Comparison of ENCODE assay signal across 11 mouse cellular contexts in genomic region chr9:44269077-44269476, GRCm38 (mm10). TPM values are rescaled to one million over a fixed set of nuclear protein-coding genes. Genes with fewer than 3 reads are reported as not detected.
DNase-seq lines count a peak whose midpoint lies in the region; ATAC-seq and TF ChIP-seq lines count a peak whose summit lies in the region.
"Had no signal": no experiment of that assay in that cellular context is flagged by ENCODE, and none has a peak within 500 bp of the region (broad histone marks: within the 10 kb centered on the region; RNA-seq: fewer than 3 reads in every experiment).

No protein-coding gene starts in this region.

- DNase-seq in adrenal gland, postnatal 10 days, result peak; percentile 49
- no peak for DNase-seq in adrenal gland, postnatal 4 days (ENCODE audit: low spot score in 2 of 2)
- DNase-seq in lung, adult 2 months, result no peak
- DNase-seq in lung, adult 18-20 months, result no peak
- peak; percentile 39 for DNase-seq in kidney, postnatal 14 days
- DNase-seq in thymus, postnatal 0 days (ENCODE audit: low spot score), result peak; percentile 46
- no peak for DNase-seq in urinary bladder, postnatal 10 days (ENCODE audit: low spot score)

- ATAC-seq in inflammation-experienced regulatory T-cells, adult 6 months, result no peak

- peaks cover 7% of the 10 kb centered on the region for H3K4me1 ChIP-seq in lung, adult 2 months (ENCODE audit: control insufficient read depth, insufficient read depth, low read length)

- 81% methylated on average over 3 of the region's 3 CpGs for WGBS in lung, adult 2 months

- H3K4me3 ChIP-seq in lung, adult 2 months (replicated peaks; ENCODE audit: extremely low read depth, low read depth, low read length), result no peak overlapping the region

- peak; percentile 22; the same call in 1 of the 2 replicates for TF ChIP-seq CTCF in lung, adult 2 months (IDR thresholded peaks at IDR 0.05; ENCODE audit: insufficient read depth, low read length)

- TF ChIP-seq POLR2A in lung, adult 2 months (IDR thresholded peaks at IDR 0.05; ENCODE audit: borderline replicate concordance, extremely low read depth, low read depth, low read length), result no peak

RNA-seq across cellular contexts. Expression of gene Nlrx1, which starts 0.7 kb away (rescaled TPM):
- 10 to 100 TPM; 23.1 to 30.6 TPM for total RNA-seq in adrenal gland, postnatal 10 days (2021)
- total RNA-seq in adrenal gland, postnatal 4 days (2021), result 10 to 100 TPM; 31.8 to 35.5 TPM
- polyA plus RNA-seq in lung, adult 2 months (2012; rRNA removed), result 15.0 and 15.8 TPM in 2 replicates
- polyA plus RNA-seq in thymus, postnatal 0 days (2015; fragmentation: Nextera tagmentation; extraction: Ambion mirVana), result 5.9 and 6.3 TPM in 2 replicates
- polyA plus RNA-seq in inflammation-experienced regulatory T-cells, adult 6 months (2017; shearing (Covaris generic)), result 10 to 100 TPM in 1 of 3 experiments, 1 to 10 TPM in 2; 3.3 to 10.7 (median 4.1) TPM

RNA-seq across cellular contexts. Expression of gene Pdzd3, which starts 17.8 kb away (rescaled TPM):
- total RNA-seq in adrenal gland, postnatal 10 days (2021), result under 1 TPM in 1 of 2 experiments, not detected in 1; 0.48 TPM
- total RNA-seq in adrenal gland, postnatal 4 days (2021), result 1 to 10 TPM in 1 of 2 experiments, under 1 TPM in 1; 0.82 to 2.9 TPM
- 0.11 and 0.12 TPM in 2 replicates for polyA plus RNA-seq in lung, adult 2 months (2012; rRNA removed)
- polyA plus RNA-seq in thymus, postnatal 0 days (2015; fragmentation: Nextera tagmentation; extraction: Ambion mirVana), result 0.45 and 0.49 TPM in 2 replicates
- under 1 TPM in 1 of 3 experiments, not detected in 2; 0.15 TPM for polyA plus RNA-seq in inflammation-experienced regulatory T-cells, adult 6 months (2017; shearing (Covaris generic))
- polyA plus RNA-seq: C2C12; erythroblast, embryonic 14.5 days; neural tube, embryonic 11.5 days had no signal

RNA-seq across cellular contexts. Expression of gene Abcg4, which starts 19.3 kb away (rescaled TPM):
- 10 to 100 TPM; 15.0 to 23.1 TPM for total RNA-seq in adrenal gland, postnatal 10 days (2021)
- total RNA-seq in adrenal gland, postnatal 4 days (2021), result 10 to 100 TPM; 38.1 to 57.0 TPM
- polyA plus RNA-seq in lung, adult 2 months (2012; rRNA removed), result 1.7 and 1.9 TPM in 2 replicates
- 0.09 and 0.12 TPM in 2 replicates for polyA plus RNA-seq in thymus, postnatal 0 days (2015; fragmentation: Nextera tagmentation; extraction: Ambion mirVana)
- polyA plus RNA-seq in inflammation-experienced regulatory T-cells, adult 6 months (2017; shearing (Covaris generic)), result not detected

RNA-seq across cellular contexts. Expression of gene Ccdc153, which starts 28.6 kb away (rescaled TPM):
- 1 to 10 TPM; 1.5 to 1.6 TPM for total RNA-seq in adrenal gland, postnatal 10 days (2021)
- total RNA-seq in adrenal gland, postnatal 4 days (2021), result 1 to 10 TPM; 3.4 to 4.6 TPM
- 13.8 and 26.9 TPM in 2 replicates for polyA plus RNA-seq in lung, adult 2 months (2012; rRNA removed)
- 8.1 TPM in 2 replicates for polyA plus RNA-seq in thymus, postnatal 0 days (2015; fragmentation: Nextera tagmentation; extraction: Ambion mirVana)
- polyA plus RNA-seq in inflammation-experienced regulatory T-cells, adult 6 months (2017; shearing (Covaris generic)), result not detected
- polyA plus RNA-seq: erythroblast, embryonic 14.5 days; neural tube, embryonic 11.5 days had no signal

RNA-seq across cellular contexts. Expression of gene Cbl, which starts 35.2 kb away (rescaled TPM):
- 10 to 100 TPM; 28.2 to 32.4 TPM for total RNA-seq in adrenal gland, postnatal 10 days (2021)
- total RNA-seq in adrenal gland, postnatal 4 days (2021), result 10 to 100 TPM; 34.9 to 41.3 TPM
- polyA plus RNA-seq in lung, adult 2 months (2012; rRNA removed), result 9.0 and 14.2 TPM in 2 replicates
- 51.9 and 60.4 TPM in 2 replicates for polyA plus RNA-seq in thymus, postnatal 0 days (2015; fragmentation: Nextera tagmentation; extraction: Ambion mirVana)
- 10 to 100 TPM; 17.9 to 31.2 (median 19.8) TPM for polyA plus RNA-seq in inflammation-experienced regulatory T-cells, adult 6 months (2017; shearing (Covaris generic))

Comparison
In these comparisons a context has a peak if more than half of its experiments do, and no peak if none do; other contexts are left out.
1. DNase-seq: peak in adrenal gland, postnatal 10 days (single experiment), kidney, postnatal 14 days (single experiment) and thymus, postnatal 0 days (single experiment); none in adrenal gland, postnatal 4 days (0 of 2), lung, adult 2 months (single experiment), lung, adult 18-20 months (0 of 2) and urinary bladder, postnatal 10 days (single experiment).